Mouse (Mus musculus) cerebellum, adult 2 months (tissue): Measurements from ENCODE around the gene Rhou. TPM values are rescaled to one million over a fixed set of nuclear protein-coding genes. Genes with fewer than 3 reads are reported as not detected.
"Not testable (repeated sequence)": the region's sequence is repeated elsewhere in the genome, so short reads cannot be mapped to it uniquely, and the experiment has no call there.

ENCODE experiments used
- DNase-seq, 2 experiments: peaks; one replicate each; pipeline ENCODE4 v3.0.0; 2021
- H3K27ac ChIP-seq: fragments of 200-500 bp; 2 replicates; pipeline ENCODE4 v1.5.1; 2012; ENCODE audit warnings: low read length, control low read depth, inconsistent platforms; ENCODE audit not compliant: insufficient read depth
- H3K27me3 ChIP-seq: fragments of 200-500 bp; 2 replicates; pipeline ENCODE4 v1.6.1; 2012; ENCODE audit warnings: inconsistent platforms, mild to moderate bottlenecking, low read length, moderate library complexity; ENCODE audit not compliant: control insufficient read depth, insufficient read depth
- H3K4me1 ChIP-seq: fragments of 200-500 bp; 2 replicates; pipeline ENCODE4 v1.6.1; 2011; ENCODE audit warnings: low read length; ENCODE audit not compliant: control insufficient read depth, insufficient read depth
- H3K4me3 ChIP-seq: fragments of 200-500 bp; replicated peaks from 2 replicates; pipeline ENCODE3; 2011; ENCODE audit warnings: mild to moderate bottlenecking, low read depth, low read length, control low read depth; ENCODE audit not compliant: insufficient read depth
- CTCF ChIP-seq: fragments of 200-500 bp; IDR thresholded peaks from 2 replicates; pipeline ENCODE4 v1.5.1; 2011; ENCODE audit warnings: low read depth, mild to moderate bottlenecking, control low read depth, low read length, moderate library complexity, borderline replicate concordance; ENCODE audit not compliant: insufficient read depth
- POLR2A ChIP-seq: fragments of 200-500 bp; IDR thresholded peaks from 2 replicates; pipeline ENCODE4 v1.6.1; 2011; ENCODE audit warnings: low read length, control low read depth, borderline replicate concordance; ENCODE audit not compliant: insufficient read depth
- WGBS: fragments of 180-500 bp; shearing (Covaris S2); methylation state at CpG from one replicate; pipeline ENCODE4 v1.1.7; 2018; 5-methylcytosine and 5-hydroxymethylcytosine counted together
- polyA plus RNA-seq: library from polyadenylated mRNA; depleted of rRNA; stranded (reverse); fragments of >200 nt; gene quantifications from 2 replicates; pipeline ENCODE4 v1.2.3, GENCODE M21; 2012; rRNA removed

The Rhou gene
- 33.4 and 34.9 TPM in 2 replicates for polyA plus RNA-seq

GRCm38 (mm10) chr8:123653308-123653993 lies at the start of gene Rhou:
Gene Rhou (plus strand): TSS chr8:123653929.
- Histone ChIP-seq H3K4me3 (peak within 1 kb of the TSS; percentile 73), H3K4me1 (no peaks in the 10 kb centered on the region), H3K27ac (peak within 1 kb of the TSS; percentile 67), H3K27me3 (no peaks in the 10 kb centered on the region)
- peak; percentile 65 for TF ChIP-seq POLR2A
- TF ChIP-seq CTCF = peak; percentile 49
- DNase-seq = peak; percentile 94
- WGBS = under 1% methylated on average over 58 of the region's 58 CpGs

- not testable (repeated sequence) for H3K4me3 ChIP-seq, DNase-seq, H3K4me1 ChIP-seq, H3K27ac ChIP-seq, H3K27me3 ChIP-seq
- 50% methylated on average over 2 of the region's 5 CpGs for WGBS
These were observed 41.1 kb upstream of the Rhou start for GRCm38 (mm10) chr8:123612652-123613051.

- WGBS = no CpG with 5 or more reads among the region's 39 CpGs
These were observed 30.2 kb upstream of the Rhou start for GRCm38 (mm10) chr8:123623523-123623922.

GRCm38 (mm10) chr8:123624274-123624673 lies 29.5 kb upstream of the Rhou start:
- H3K27ac ChIP-seq = no peak overlapping the region
- no peak for TF ChIP-seq CTCF
- TF ChIP-seq POLR2A = no peak
- 75% methylated on average over 5 of the region's 5 CpGs for WGBS
- H3K4me1 ChIP-seq = 0 out of 2 replicates have a peak, but pooled peaks cover 2% of the 10 kb centered on the region
- no peak for DNase-seq
- no peak overlapping the region for H3K4me3 ChIP-seq
- H3K27me3 ChIP-seq = no peaks in the 10 kb centered on the region

More at GRCm38 (mm10) chr8:123623523-123623922, 30.2 kb upstream of the Rhou start:
- not testable (repeated sequence) for H3K27ac ChIP-seq, H3K4me1 ChIP-seq, H3K27me3 ChIP-seq, H3K4me3 ChIP-seq, DNase-seq

GRCm38 (mm10) chr8:123624702-123625101 lies 29.0 kb upstream of the Rhou start:
- TF ChIP-seq CTCF (no peak), POLR2A (no peak)
- no peak for DNase-seq
- Histone ChIP-seq H3K27me3 (no peaks in the 10 kb centered on the region), H3K4me3 (no peak overlapping the region), H3K4me1 (0 out of 2 replicates have a peak, but pooled peaks cover 3% of the 10 kb centered on the region), H3K27ac (no peak overlapping the region)
- 75% methylated on average over 1 of the region's 1 CpGs for WGBS

GRCm38 (mm10) chr8:123625717-123626116 lies 28.0 kb upstream of the Rhou start:
- 0 out of 2 replicates have a peak, but pooled peaks cover 3% of the 10 kb centered on the region for H3K4me1 ChIP-seq
- TF ChIP-seq POLR2A = no peak
- no peak for TF ChIP-seq CTCF
- no peak for DNase-seq
- H3K27ac ChIP-seq = no peak overlapping the region
- H3K4me3 ChIP-seq = no peak overlapping the region
- WGBS = 42% methylated on average over 2 of the region's 2 CpGs
- H3K27me3 ChIP-seq = no peaks in the 10 kb centered on the region

GRCm38 (mm10) chr8:123627410-123628147 lies 26.1 kb upstream of the Rhou start:
- H3K27ac ChIP-seq = no peak overlapping the region
- DNase-seq = no peak
- H3K4me1 ChIP-seq = 0 out of 2 replicates have a peak, but pooled peaks cover 3% of the 10 kb centered on the region
- no peak overlapping the region for H3K4me3 ChIP-seq
- TF ChIP-seq CTCF (no peak), POLR2A (no peak)
- 65% methylated on average over 6 of the region's 6 CpGs for WGBS
- no peaks in the 10 kb centered on the region for H3K27me3 ChIP-seq

- peak overlapping the region; percentile 66 for H3K4me3 ChIP-seq
- WGBS = 0% methylated on average over 8 of the region's 8 CpGs
- peak; percentile 81 for TF ChIP-seq CTCF
- TF ChIP-seq POLR2A = no peak
- 0 out of 2 replicates have a peak, but pooled peaks cover 3% of the 10 kb centered on the region for H3K4me1 ChIP-seq
- peak; percentile 65 to 76 for DNase-seq
- H3K27me3 ChIP-seq = no peaks in the 10 kb centered on the region
- no peak overlapping the region for H3K27ac ChIP-seq
These were observed 25.3 kb upstream of the Rhou start for GRCm38 (mm10) chr8:123628253-123628967.
